Mouse (Mus musculus) E14TG2a.4 (cell line): ENCODE data around the gene Fbxo31.
A peak's percentile ranks its signal among the peaks of the same experiment; 100 is the strongest.
"Not testable (repeated sequence)": the region's sequence is repeated elsewhere in the genome, so short reads cannot be mapped to it uniquely, and the experiment has no call there.

Experiments
- H3K27me3 ChIP-seq: 2 replicates; pipeline ENCODE4 v1.6.1; 2014; ENCODE audit warnings: low read length, control low read depth; ENCODE audit not compliant: insufficient read depth
- H3K36me3 ChIP-seq: 2 replicates; pipeline ENCODE4 v1.6.1; 2014; ENCODE audit warnings: low read length, control low read depth; ENCODE audit not compliant: insufficient read depth
- H3K4me1 ChIP-seq: replicated peaks from 2 replicates; pipeline ENCODE4 v1.6.1; 2014; ENCODE audit warnings: low read depth, low read length, control low read depth
- H3K4me3 ChIP-seq: replicated peaks from 2 replicates; pipeline ENCODE4 v1.5.1; 2014; ENCODE audit warnings: mild to moderate bottlenecking, low read length
- H3K9me3 ChIP-seq: 2 replicates; pipeline ENCODE4 v1.6.1; 2014; ENCODE audit warnings: low read length, control low read depth
- CTCF ChIP-seq: conservative IDR thresholded peaks from 2 replicates; pipeline ENCODE4 v1.5.1; 2014; ENCODE audit warnings: low read length
- NANOG ChIP-seq: IDR thresholded peaks from 2 replicates; pipeline ENCODE4 v1.6.1; 2014; ENCODE audit warnings: borderline replicate concordance, low read length, mixed read lengths
- POU5F1 ChIP-seq: IDR thresholded peaks from 2 replicates; pipeline ENCODE4 v1.6.1; 2014; ENCODE audit warnings: low read length, borderline replicate concordance

The Fbxo31 gene

GRCm38 (mm10) chr8:121603801-121604200, 25.2 kb upstream of the Fbxo31 start:
- H3K36me3 ChIP-seq: peaks cover 77% of the 10 kb centered on the region
- H3K4me3 ChIP-seq: peak overlapping the region; percentile 61
- no peaks in the 10 kb centered on the region for H3K9me3 ChIP-seq
- H3K27me3 ChIP-seq: no peaks in the 10 kb centered on the region
- H3K4me1 ChIP-seq: peaks cover 65% of the 10 kb centered on the region
- TF ChIP-seq CTCF: no peak
- TF ChIP-seq POU5F1: no peak

GRCm38 (mm10) chr8:121602860-121603259, 24.3 kb upstream of the Fbxo31 start:
- H3K9me3 ChIP-seq: no peaks in the 10 kb centered on the region
- H3K27me3 ChIP-seq: no peaks in the 10 kb centered on the region
- no peak overlapping the region for H3K4me3 ChIP-seq
- H3K36me3 ChIP-seq: peaks cover 73% of the 10 kb centered on the region
- peaks cover 69% of the 10 kb centered on the region for H3K4me1 ChIP-seq
- TF ChIP-seq POU5F1: no peak
- TF ChIP-seq CTCF: peak; percentile 81
- TF ChIP-seq NANOG: no peak

GRCm38 (mm10) chr8:121602411-121602810, 23.8 kb upstream of the Fbxo31 start:
- H3K27me3 ChIP-seq: no peaks in the 10 kb centered on the region
- no peak for TF ChIP-seq NANOG
- no peak for TF ChIP-seq CTCF
- no peak for TF ChIP-seq POU5F1
- H3K36me3 ChIP-seq: peaks cover 73% of the 10 kb centered on the region
- H3K9me3 ChIP-seq: no peaks in the 10 kb centered on the region
- H3K4me1 ChIP-seq: peaks cover 69% of the 10 kb centered on the region
- H3K4me3 ChIP-seq: no peak overlapping the region

GRCm38 (mm10) chr8:121599842-121600241, 21.2 kb upstream of the Fbxo31 start:
- no peak overlapping the region for H3K4me3 ChIP-seq
- H3K27me3 ChIP-seq: no peaks in the 10 kb centered on the region
- H3K36me3 ChIP-seq: peaks cover 75% of the 10 kb centered on the region
- H3K9me3 ChIP-seq: no peaks in the 10 kb centered on the region
- peaks cover 58% of the 10 kb centered on the region for H3K4me1 ChIP-seq
- no peak for TF ChIP-seq NANOG
- no peak for TF ChIP-seq POU5F1
- TF ChIP-seq CTCF: no peak

GRCm38 (mm10) chr8:121598892-121599291, 20.3 kb upstream of the Fbxo31 start:
- H3K36me3 ChIP-seq: peaks cover 77% of the 10 kb centered on the region
- no peak overlapping the region for H3K4me3 ChIP-seq
- no peaks in the 10 kb centered on the region for H3K27me3 ChIP-seq
- H3K9me3 ChIP-seq: no peaks in the 10 kb centered on the region
- H3K4me1 ChIP-seq: peaks cover 55% of the 10 kb centered on the region
- TF ChIP-seq CTCF: peak; percentile 96
- TF ChIP-seq POU5F1: no peak

GRCm38 (mm10) chr8:121598190-121598589, 19.6 kb upstream of the Fbxo31 start:
- peaks cover 58% of the 10 kb centered on the region for H3K4me1 ChIP-seq
- H3K36me3 ChIP-seq: peaks cover 80% of the 10 kb centered on the region
- TF ChIP-seq CTCF (no peak), NANOG (no peak), POU5F1 (no peak)
- no peaks in the 10 kb centered on the region for H3K9me3 ChIP-seq
- no peak overlapping the region for H3K4me3 ChIP-seq
- no peaks in the 10 kb centered on the region for H3K27me3 ChIP-seq

- not testable (repeated sequence) for H3K4me3 ChIP-seq, H3K9me3 ChIP-seq, H3K27me3 ChIP-seq
- H3K4me1 ChIP-seq: peaks cover 63% of the 10 kb centered on the region
- H3K36me3 ChIP-seq: peaks cover 86% of the 10 kb centered on the region
Measured at GRCm38 (mm10) chr8:121597492-121597891, 18.9 kb upstream of the Fbxo31 start.

GRCm38 (mm10) chr8:121593983-121594382, 15.4 kb upstream of the Fbxo31 start:
- H3K4me1 ChIP-seq: peaks cover 61% of the 10 kb centered on the region
- H3K9me3 ChIP-seq: no peaks in the 10 kb centered on the region
- no peak overlapping the region for H3K4me3 ChIP-seq
- H3K36me3 ChIP-seq: peaks cover 64% of the 10 kb centered on the region
- TF ChIP-seq POU5F1 (no peak), CTCF (no peak), NANOG (no peak)
- no peaks in the 10 kb centered on the region for H3K27me3 ChIP-seq

GRCm38 (mm10) chr8:121593293-121593692, 14.7 kb upstream of the Fbxo31 start:
- TF ChIP-seq POU5F1 (no peak), CTCF (no peak), NANOG (no peak)
- peaks cover 64% of the 10 kb centered on the region for H3K36me3 ChIP-seq
- no peaks in the 10 kb centered on the region for H3K9me3 ChIP-seq
- H3K4me1 ChIP-seq: peaks cover 67% of the 10 kb centered on the region
- H3K27me3 ChIP-seq: no peaks in the 10 kb centered on the region
- no peak overlapping the region for H3K4me3 ChIP-seq
